Mouse (Mus musculus) ES-E14 (cell line): ENCODE measurements around the gene Wdr81.

ENCODE experiments used
- MAFK ChIP-seq: IDR thresholded peaks from 2 replicates; pipeline ENCODE4 v1.6.1; 2014; ENCODE audit warnings: mild to moderate bottlenecking, low read depth, low read length, inconsistent platforms; ENCODE audit not compliant: insufficient read depth
- ZNF384 ChIP-seq: IDR thresholded peaks from 2 replicates; pipeline ENCODE4 v1.6.1; 2012; ENCODE audit warnings: low read depth, low read length, inconsistent platforms

- TF ChIP-seq MAFK, result no peak
- no peak for TF ChIP-seq ZNF384
Observed at GRCm38 (mm10) chr11:75439951-75440350, 14.6 kb downstream of the Wdr81 start.
